Mouse (Mus musculus): ENCODE data around the gene Psg16. TPM values are rescaled to one million over a fixed set of nuclear protein-coding genes. Genes with fewer than 3 reads are reported as not detected.
"Not testable (repeated sequence)": the region's sequence is repeated elsewhere in the genome, so short reads cannot be mapped to it uniquely, and the experiment has no call there.

Gene Psg16
- total and polyA plus RNA-seq, 3 experiments, result 0.10 to 0.16 TPM; not detected in 1

DNA sequence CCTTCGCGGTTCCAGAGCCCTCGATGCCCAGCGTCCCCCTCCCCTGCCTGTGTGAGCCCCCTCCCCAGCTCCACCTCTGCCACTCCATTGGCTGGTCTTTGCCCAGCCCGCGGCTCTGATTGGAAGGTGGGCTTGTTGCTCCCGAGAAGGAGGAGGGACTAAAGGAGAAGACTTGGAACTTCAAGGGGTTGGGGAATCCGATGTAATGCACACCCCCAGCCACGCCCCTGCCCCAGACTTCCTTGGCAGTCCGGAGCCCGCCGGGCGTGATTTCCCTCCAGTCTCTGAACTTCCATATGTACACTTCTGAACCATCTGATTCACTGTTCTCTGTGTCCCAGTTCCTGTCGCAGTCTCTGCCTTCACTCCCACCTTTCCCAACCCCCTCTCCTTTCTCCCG lies 11.5 kb upstream of the Psg16 start, which contains the start of gene Hif3a:
TSS of gene Hif3a (minus strand) at position 39 of the 400 bp plus-strand sequence.
- H3K9ac ChIP-seq (ENCODE audit: low read depth, low read length), result peak within 1 kb of the TSS; percentile 25
- H3K4me3 ChIP-seq, result peak within 1 kb of the TSS; percentile 15; the same call in 1 of the 2 replicates
- no peaks in the 10 kb centered on the region; the same call in 1 of the 2 replicates for H3K36me3 ChIP-seq (ENCODE audit: control insufficient read depth, insufficient read depth, low read length)
- H3K27ac ChIP-seq, result peak within 1 kb of the TSS; percentile 86
- peaks cover 28% of the 10 kb centered on the region for H3K4me1 ChIP-seq (ENCODE audit: control insufficient read depth, insufficient read depth, low read length)
- DNase-seq, result peak; percentile 46 to 65
- H3K27me3 ChIP-seq (ENCODE audit: control insufficient read depth, insufficient read depth, low read length), result no peaks in the 10 kb centered on the region
- intact Hi-C loops (cut with DNase I), result no loop called here
- WGBS, result 4% methylated on average over 15 of the region's 15 CpGs
- TF ChIP-seq CTCF (IDR thresholded peaks at IDR 0.05), result no peak
- H3K79me2 ChIP-seq (replicated peaks; ENCODE audit: control insufficient read depth, insufficient read depth, low read length), result no peaks in the 10 kb centered on the region

DNA sequence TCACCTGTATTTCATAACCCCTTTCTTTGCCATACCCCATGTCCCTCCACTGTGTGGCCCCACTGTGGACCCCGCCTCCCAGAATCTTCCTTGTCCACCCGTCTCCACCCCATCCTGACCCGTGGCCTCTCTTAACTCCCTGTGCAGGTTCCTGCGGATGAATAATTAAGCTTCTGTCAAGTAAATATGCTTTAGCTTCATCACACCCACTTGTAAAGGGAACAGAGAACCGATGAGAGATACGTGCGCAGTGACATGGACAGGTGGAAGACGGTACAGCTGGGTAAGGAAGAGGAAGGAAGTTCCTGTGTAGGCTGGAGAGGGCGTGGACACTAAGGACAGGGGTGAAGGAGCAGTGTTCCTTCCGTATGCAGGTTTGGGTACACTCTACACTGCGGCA lies 11.0 kb upstream of the Psg16 start:
- Histone ChIP-seq H3K27me3 (ENCODE audit: control insufficient read depth, insufficient read depth, low read length) (no peaks in the 10 kb centered on the region), H3K4me1 (ENCODE audit: control insufficient read depth, insufficient read depth, low read length) (peaks cover 26% of the 10 kb centered on the region), H3K79me2 (replicated peaks; ENCODE audit: control insufficient read depth, insufficient read depth, low read length) (no peaks in the 10 kb centered on the region), H3K27ac (no peak overlapping the region; the same call in 1 of the 2 replicates), H3K9ac (ENCODE audit: low read depth, low read length) (peak overlapping the region; percentile 22; the same call in 1 of the 2 replicates), H3K36me3 (ENCODE audit: control insufficient read depth, insufficient read depth, low read length) (no peaks in the 10 kb centered on the region; the same call in 1 of the 2 replicates), H3K4me3 (peak overlapping the region; percentile 15; the same call in 1 of the 2 replicates)
- WGBS, result 18% methylated on average over 11 of the region's 11 CpGs
- DNase-seq, result peak in 1 of 2 experiments; percentile 24
- TF ChIP-seq CTCF (IDR thresholded peaks at IDR 0.05) (no peak), EP300 (IDR thresholded peaks at IDR 0.05; ENCODE audit: insufficient read depth, low read depth, low read length) (no peak), POLR2A (IDR thresholded peaks at IDR 0.05; ENCODE audit: insufficient read depth, low read depth, low read length) (no peak)
- intact Hi-C loops (cut with DNase I), result no loop called here

GRCm38 (mm10) chr7:17065620-17066019 lies 8.2 kb upstream of the Psg16 start:
- no peak overlapping the region for H3K4me3 ChIP-seq
- no peak overlapping the region for H3K9ac ChIP-seq (ENCODE audit: low read depth, low read length)
- 64% methylated on average over 9 of the region's 9 CpGs for whole genome bisulfite sequencing
- TF ChIP-seq EP300 (IDR thresholded peaks at IDR 0.05; ENCODE audit: insufficient read depth, low read depth, low read length), result no peak
- no peak for TF ChIP-seq CTCF (IDR thresholded peaks at IDR 0.05)
- TF ChIP-seq POLR2A (IDR thresholded peaks at IDR 0.05; ENCODE audit: insufficient read depth, low read depth, low read length), result no peak
- H3K4me1 ChIP-seq (ENCODE audit: control insufficient read depth, insufficient read depth, low read length), result peaks cover 6% of the 10 kb centered on the region
- H3K27ac ChIP-seq, result no peak overlapping the region
- peak in 1 of 2 experiments; percentile 1 for DNase-seq
- H3K36me3 ChIP-seq (ENCODE audit: control insufficient read depth, insufficient read depth, low read length), result no peaks in the 10 kb centered on the region
- no peaks in the 10 kb centered on the region for H3K79me2 ChIP-seq (replicated peaks; ENCODE audit: control insufficient read depth, insufficient read depth, low read length)
- intact Hi-C loops (cut with DNase I), result loop anchor here (1.0 to 2.0 kb wide), 4 partner anchors 14 to 134 kb away; no protein-coding TSS in a partner anchor
- no peaks in the 10 kb centered on the region for H3K27me3 ChIP-seq (ENCODE audit: control insufficient read depth, insufficient read depth, low read length)

DNA sequence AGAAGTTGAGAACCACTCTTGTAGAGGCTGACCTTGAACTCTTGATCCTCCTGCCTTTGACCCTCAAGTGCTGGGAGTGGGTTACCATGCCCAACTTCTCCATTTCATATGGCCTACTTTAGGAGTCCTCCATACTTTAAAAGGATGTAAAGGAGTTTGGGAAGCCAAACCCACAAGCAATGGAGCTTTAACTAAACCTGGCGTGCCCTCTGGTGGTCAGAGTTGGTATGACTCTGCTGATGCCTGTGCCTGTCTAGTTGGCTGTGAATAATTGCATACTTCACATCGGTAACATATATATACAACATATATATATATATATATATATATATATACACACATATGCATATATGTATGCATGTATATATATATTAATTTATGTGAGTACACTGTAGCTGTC lies 7.4 kb upstream of the Psg16 start:
- WGBS, result 0% methylated on average over 2 of the region's 2 CpGs
- no peak overlapping the region for H3K4me3 ChIP-seq
- H3K79me2 ChIP-seq (replicated peaks; ENCODE audit: control insufficient read depth, insufficient read depth, low read length), result no peaks in the 10 kb centered on the region
- peaks cover 6% of the 10 kb centered on the region for H3K4me1 ChIP-seq (ENCODE audit: control insufficient read depth, insufficient read depth, low read length)
- intact Hi-C loops (cut with DNase I), result loop anchor here (1.0 to 2.0 kb wide), 3 partner anchors 64 to 135 kb away; no protein-coding TSS in a partner anchor
- no peak overlapping the region for H3K9ac ChIP-seq (ENCODE audit: low read depth, low read length)
- peak; percentile 91 for TF ChIP-seq CTCF (IDR thresholded peaks at IDR 0.05)
- TF ChIP-seq POLR2A (IDR thresholded peaks at IDR 0.05; ENCODE audit: insufficient read depth, low read depth, low read length), result no peak
- TF ChIP-seq EP300 (IDR thresholded peaks at IDR 0.05; ENCODE audit: insufficient read depth, low read depth, low read length), result peak; percentile 73; the same call in 1 of the 2 replicates
- no peak overlapping the region for H3K27ac ChIP-seq
- DNase-seq, result peak; percentile 72 to 93
- no peaks in the 10 kb centered on the region for H3K36me3 ChIP-seq (ENCODE audit: control insufficient read depth, insufficient read depth, low read length)
- H3K27me3 ChIP-seq (ENCODE audit: control insufficient read depth, insufficient read depth, low read length), result no peaks in the 10 kb centered on the region

DNA sequence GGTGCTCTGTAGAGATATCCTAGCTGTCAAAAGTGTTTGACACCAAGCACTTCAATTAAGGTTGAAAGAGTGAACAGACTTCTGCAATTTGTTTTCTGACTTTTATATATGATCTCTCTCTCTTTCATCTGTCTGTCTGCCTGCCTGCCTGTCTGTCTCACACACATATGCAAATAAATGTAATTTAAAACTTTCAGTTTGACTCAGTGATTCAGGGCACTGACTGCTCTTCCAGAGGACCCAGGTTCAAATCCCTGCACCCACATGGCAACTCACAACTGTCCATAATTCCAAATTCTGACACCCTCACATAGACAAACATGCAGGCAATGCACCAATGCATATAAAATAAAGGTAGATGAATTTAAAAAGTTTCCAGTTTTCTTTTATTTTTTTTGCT lies 6.8 kb upstream of the Psg16 start:
- H3K4me1 ChIP-seq (ENCODE audit: control insufficient read depth, insufficient read depth, low read length), result peaks cover 6% of the 10 kb centered on the region
- intact Hi-C loops (cut with DNase I), result loop anchor here (1.0 to 2.0 kb wide), 3 partner anchors 65 to 136 kb away; no protein-coding TSS in a partner anchor
- TF ChIP-seq POLR2A (IDR thresholded peaks at IDR 0.05; ENCODE audit: insufficient read depth, low read depth, low read length) (no peak), EP300 (IDR thresholded peaks at IDR 0.05; ENCODE audit: insufficient read depth, low read depth, low read length) (no peak), CTCF (IDR thresholded peaks at IDR 0.05) (no peak)
- no peaks in the 10 kb centered on the region for H3K79me2 ChIP-seq (replicated peaks; ENCODE audit: control insufficient read depth, insufficient read depth, low read length)
- H3K27ac ChIP-seq, result no peak overlapping the region
- H3K36me3 ChIP-seq (ENCODE audit: control insufficient read depth, insufficient read depth, low read length), result no peaks in the 10 kb centered on the region
- H3K27me3 ChIP-seq (ENCODE audit: control insufficient read depth, insufficient read depth, low read length), result no peaks in the 10 kb centered on the region
- no peak overlapping the region for H3K9ac ChIP-seq (ENCODE audit: low read depth, low read length)
- H3K4me3 ChIP-seq, result no peak overlapping the region
- no peak for DNase-seq

DNA sequence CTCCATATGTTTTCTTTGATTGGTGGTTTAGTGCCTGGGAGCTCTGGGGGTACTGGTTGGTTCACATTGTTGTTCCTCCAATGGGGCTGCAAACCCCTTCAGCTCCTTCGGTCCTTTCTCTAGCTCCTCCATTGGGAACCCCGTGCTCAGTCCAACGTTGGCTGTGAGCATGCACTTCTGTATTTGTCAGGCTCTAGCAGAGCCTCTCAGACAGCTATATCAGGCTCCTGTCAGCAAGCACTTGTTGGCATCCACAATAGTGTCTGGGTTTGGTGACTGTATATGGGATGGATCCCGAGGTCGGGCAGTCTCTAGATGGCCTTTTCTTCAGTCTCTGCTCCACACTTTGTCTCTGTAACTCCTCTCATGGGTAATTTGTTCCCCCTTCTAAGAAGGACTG lies 6.2 kb upstream of the Psg16 start:
- not testable (repeated sequence) for H3K27ac ChIP-seq; H3K4me1 ChIP-seq (ENCODE audit: control insufficient read depth, insufficient read depth, low read length); H3K36me3 ChIP-seq (ENCODE audit: control insufficient read depth, insufficient read depth, low read length); DNase-seq; H3K27me3 ChIP-seq (ENCODE audit: control insufficient read depth, insufficient read depth, low read length); H3K9ac ChIP-seq (ENCODE audit: low read depth, low read length); H3K4me3 ChIP-seq; H3K79me2 ChIP-seq (replicated peaks; ENCODE audit: control insufficient read depth, insufficient read depth, low read length)
- intact Hi-C loops (cut with DNase I), result loop anchor here (2.0 kb wide), 1 partner anchor 117 kb away; no protein-coding TSS in a partner anchor
- 31% methylated on average over 5 of the region's 5 CpGs for WGBS
